Mouse (Mus musculus) brain, embryonic 14.5 days (tissue): ENCODE measurements around the gene Nfasc.

Source experiments
- CTCF ChIP-seq: fragments of 200-500 bp; IDR thresholded peaks from 2 replicates; pipeline ENCODE4 v1.5.1; 2012; ENCODE audit warnings: inconsistent platforms, mild to moderate bottlenecking, moderate library complexity, borderline replicate concordance; ENCODE audit not compliant: insufficient read depth, insufficient read length; ENCODE audit errors: extremely low read depth
- POLR2A ChIP-seq: fragments of 200-500 bp; IDR thresholded peaks from 2 replicates; pipeline ENCODE4 v1.6.1; 2012; ENCODE audit warnings: mild to moderate bottlenecking, inconsistent platforms, borderline replicate concordance; ENCODE audit not compliant: poor library complexity, insufficient read depth, insufficient read length, severe bottlenecking; ENCODE audit errors: extremely low read depth

DNA sequence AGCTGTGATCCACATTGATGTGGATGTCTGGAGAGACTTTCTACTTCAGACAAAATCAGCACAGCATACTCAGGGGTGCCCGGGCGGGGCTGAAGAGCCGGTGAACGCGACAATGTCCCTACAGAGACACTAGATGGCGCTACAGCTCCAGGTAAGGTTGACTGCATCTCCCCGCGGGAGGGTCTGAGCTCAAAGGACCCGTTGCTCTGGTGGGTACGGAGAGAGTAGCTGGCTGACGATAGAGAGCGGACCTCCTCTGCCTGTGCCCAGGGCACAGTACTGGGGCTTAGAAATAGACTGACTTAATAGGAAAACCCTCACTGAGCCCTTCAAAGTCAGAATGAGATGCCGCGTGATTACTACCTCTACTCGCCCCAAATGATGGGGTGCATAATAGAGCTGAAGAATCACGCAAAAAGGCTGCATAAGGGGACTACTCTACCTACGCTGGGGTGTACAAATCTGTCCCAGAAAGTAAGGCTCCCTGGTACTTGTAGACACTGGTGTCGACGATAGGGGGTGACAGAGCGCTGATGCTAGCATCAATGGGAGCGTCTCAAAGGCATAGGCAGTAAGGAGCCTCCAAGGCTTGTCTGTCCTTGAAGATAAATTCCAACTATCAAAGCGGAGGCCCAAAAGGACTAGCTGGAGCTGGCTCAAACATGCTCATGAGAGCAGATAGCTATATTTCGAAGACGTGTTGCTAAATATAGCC is 17.2 kb upstream of the Nfasc start:
- TF ChIP-seq POLR2A (no peak), CTCF (peak; percentile 99)
